Mouse (Mus musculus) lung, postnatal 0 days (tissue): ENCODE measurements around the gene Mgat4e. TPM values are rescaled to one million over a fixed set of nuclear protein-coding genes. Genes with fewer than 3 reads are reported as not detected.
"Not testable (repeated sequence)": the region's sequence is repeated elsewhere in the genome, so short reads cannot be mapped to it uniquely, and the experiment has no call there.

Experiments
- ATAC-seq: fragments of 200-750 bp; cut with Nextera tagmentation; 2 replicates; pipeline ENCODE4 v1.8.0; 2017; ENCODE audit warnings: moderate library complexity
- DNase-seq: peaks from one replicate; pipeline ENCODE4 v3.0.0-alpha.2; 2016; ENCODE audit warnings: low spot score
- H3K27ac ChIP-seq: fragments of 300-500 bp; sonication (generic); 2 replicates; pipeline ENCODE4 v1.5.1; 2014; ENCODE audit warnings: antibody characterized with exemption, mild to moderate bottlenecking, low read length, mixed read lengths
- H3K27me3 ChIP-seq: fragments of 300-500 bp; sonication (generic); replicated peaks from 2 replicates; pipeline ENCODE4 v1.6.1; 2014; ENCODE audit warnings: low read length, mixed read lengths; ENCODE audit not compliant: insufficient read depth
- H3K36me3 ChIP-seq: fragments of 300-500 bp; sonication (generic); 2 replicates; pipeline ENCODE4 v1.6.1; 2014; ENCODE audit warnings: low read length, mixed read lengths; ENCODE audit not compliant: insufficient read depth
- H3K4me1 ChIP-seq: fragments of 300-500 bp; sonication (generic); 2 replicates; pipeline ENCODE4 v1.6.1; 2014; ENCODE audit warnings: antibody characterized with exemption, low read depth, low read length, mixed read lengths; ENCODE audit not compliant: insufficient read depth
- H3K4me2 ChIP-seq: fragments of 300-500 bp; sonication (generic); replicated peaks from 2 replicates; pipeline ENCODE4 v1.6.1; 2014; ENCODE audit warnings: low read depth, mild to moderate bottlenecking, low read length, moderate library complexity, mixed read lengths
- H3K4me3 ChIP-seq: fragments of 300-500 bp; sonication (generic); 2 replicates; pipeline ENCODE4 v1.5.1; 2014; ENCODE audit warnings: low read depth, low read length
- H3K9ac ChIP-seq: fragments of 300-500 bp; sonication (generic); replicated peaks from 2 replicates; pipeline ENCODE4 v1.6.1; 2014; ENCODE audit warnings: low read depth, mild to moderate bottlenecking
- H3K9me3 ChIP-seq: fragments of 300-500 bp; sonication (generic); 2 replicates; pipeline ENCODE4 v1.6.1; 2016; ENCODE audit warnings: low read length, mixed read lengths
- CTCF ChIP-seq: IDR thresholded peaks from 2 replicates; pipeline ENCODE4 v1.5.1; 2016; ENCODE audit warnings: antibody characterized with exemption, mild to moderate bottlenecking
- EP300 ChIP-seq: IDR thresholded peaks from 2 replicates; pipeline ENCODE4 v1.6.1; 2016; ENCODE audit warnings: antibody characterized with exemption, mild to moderate bottlenecking, control low read depth
- WGBS: fragments of 180-500 bp; shearing (Covaris S2); extraction: QIAGEN DNeasy Blood & Tissue Kit; methylation state at CpG from one replicate; pipeline ENCODE4 v1.1.7; 2014; 5-methylcytosine and 5-hydroxymethylcytosine counted together
- polyA plus RNA-seq: library from polyadenylated mRNA; unstranded; fragments of >200 nt; fragmentation: Nextera tagmentation; extraction: Ambion mirVana; gene quantifications from 2 replicates; pipeline ENCODE4 v1.2.1, GENCODE M21; 2015

Gene Mgat4e
- polyA plus RNA-seq, 1 experiment from 2014 or later: not detected

DNA sequence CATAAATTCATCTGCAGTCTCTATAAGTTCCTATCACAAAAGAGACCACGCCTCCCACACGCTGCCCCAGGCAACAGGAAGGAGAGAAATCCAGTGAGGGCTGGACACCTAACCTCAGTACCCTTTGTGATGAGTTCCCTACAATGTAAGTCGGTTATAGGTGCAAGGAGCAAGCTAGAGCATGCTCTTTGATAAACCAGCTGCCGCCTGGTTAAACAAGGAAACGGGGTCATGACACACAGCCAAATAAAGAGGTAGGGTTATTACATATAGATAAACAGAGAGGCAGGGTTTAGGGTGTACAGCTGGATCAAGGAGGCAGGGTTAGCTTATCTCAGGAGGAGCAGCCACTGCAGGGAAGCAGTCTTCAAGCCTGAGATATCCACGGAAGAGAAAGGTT, 22.7 kb downstream of the Mgat4e start:
- TF ChIP-seq EP300 (no peak), CTCF (no peak)
- H3K4me3 ChIP-seq: no peak overlapping the region
- 50% methylated on average over 6 of the region's 6 CpGs for WGBS
- no peaks in the 10 kb centered on the region for H3K4me1 ChIP-seq
- ATAC-seq (no peak), DNase-seq (no peak)
- no peak overlapping the region for H3K9ac ChIP-seq
- no peaks in the 10 kb centered on the region for H3K27me3 ChIP-seq
- no peak overlapping the region for H3K27ac ChIP-seq
- H3K4me2 ChIP-seq: no peak overlapping the region
- H3K36me3 ChIP-seq: no peaks in the 10 kb centered on the region
- no peaks in the 10 kb centered on the region for H3K9me3 ChIP-seq

- H3K4me2 ChIP-seq: no peak overlapping the region
These were observed 24.5 kb downstream of the Mgat4e start for GRCm38 (mm10) chr1:134525015-134525414.

GRCm38 (mm10) chr1:134524424-134524823, 25.1 kb downstream of the Mgat4e start:
- DNase-seq: peak; percentile 53
- peak; percentile 66 for TF ChIP-seq CTCF
- no peak for TF ChIP-seq EP300
- H3K4me3 ChIP-seq: no peak overlapping the region

More at GRCm38 (mm10) chr1:134525015-134525414, 24.5 kb downstream of the Mgat4e start:
- WGBS: 64% methylated on average over 1 of the region's 1 CpGs
- H3K4me1 ChIP-seq: no peaks in the 10 kb centered on the region
- H3K4me3 ChIP-seq: no peak overlapping the region
- DNase-seq (no peak), ATAC-seq (no peak)
- no peak overlapping the region for H3K27ac ChIP-seq
- TF ChIP-seq CTCF (no peak), EP300 (no peak)
- H3K27me3 ChIP-seq: no peaks in the 10 kb centered on the region
- no peaks in the 10 kb centered on the region for H3K36me3 ChIP-seq
- no peak overlapping the region for H3K9ac ChIP-seq
- no peaks in the 10 kb centered on the region for H3K9me3 ChIP-seq

GRCm38 (mm10) chr1:134522325-134522724, 27.2 kb downstream of the Mgat4e start:
- H3K4me3 ChIP-seq: no peak overlapping the region
- 40% methylated on average over 2 of the region's 2 CpGs for WGBS
- no peak overlapping the region for H3K9ac ChIP-seq
- ATAC-seq (no peak), DNase-seq (peak; percentile 50)
- H3K9me3 ChIP-seq: no peaks in the 10 kb centered on the region
- H3K27ac ChIP-seq: no peak overlapping the region
- H3K27me3 ChIP-seq: no peaks in the 10 kb centered on the region
- H3K4me2 ChIP-seq: no peak overlapping the region
- no peaks in the 10 kb centered on the region for H3K36me3 ChIP-seq
- no peaks in the 10 kb centered on the region for H3K4me1 ChIP-seq
- TF ChIP-seq EP300 (no peak), CTCF (no peak)

More at GRCm38 (mm10) chr1:134524424-134524823, 25.1 kb downstream of the Mgat4e start:
- Histone ChIP-seq H3K27ac (no peak overlapping the region), H3K4me2 (no peak overlapping the region), H3K36me3 (no peaks in the 10 kb centered on the region), H3K9ac (no peak overlapping the region), H3K27me3 (no peaks in the 10 kb centered on the region), H3K4me1 (no peaks in the 10 kb centered on the region), H3K9me3 (no peaks in the 10 kb centered on the region)
- WGBS: 69% methylated on average over 5 of the region's 5 CpGs
- no peak for ATAC-seq

DNA sequence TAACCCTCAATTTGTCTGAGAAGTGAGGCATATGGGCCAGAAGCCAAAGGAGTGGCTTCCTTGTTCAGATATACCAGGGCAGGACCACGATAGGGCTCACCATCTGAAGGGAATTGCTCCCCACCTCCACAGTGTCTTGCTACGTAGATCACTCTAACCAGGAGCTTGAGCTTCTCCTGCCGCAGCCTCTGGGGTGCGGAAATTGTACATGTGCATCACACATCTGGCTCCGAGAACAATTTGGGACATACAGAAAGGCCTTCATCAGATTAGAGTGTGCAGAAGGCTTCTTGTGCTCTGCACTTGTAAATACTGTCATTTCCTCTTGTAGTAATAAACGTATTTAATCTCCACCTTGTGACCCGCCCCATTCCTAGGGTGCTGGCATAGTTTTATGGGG, 28.3 kb downstream of the Mgat4e start:
- Histone ChIP-seq H3K36me3 (no peaks in the 10 kb centered on the region), H3K9me3 (no peaks in the 10 kb centered on the region), H3K27me3 (no peaks in the 10 kb centered on the region), H3K27ac (no peak overlapping the region), H3K4me2 (no peak overlapping the region), H3K4me1 (peaks cover 4% of the 10 kb centered on the region; the same call in 1 of the 2 replicates), H3K4me3 (no peak overlapping the region), H3K9ac (no peak overlapping the region)
- DNase-seq (no peak), ATAC-seq (no peak)
- 68% methylated on average over 7 of the region's 7 CpGs for WGBS
- TF ChIP-seq CTCF (no peak), EP300 (no peak)

DNA sequence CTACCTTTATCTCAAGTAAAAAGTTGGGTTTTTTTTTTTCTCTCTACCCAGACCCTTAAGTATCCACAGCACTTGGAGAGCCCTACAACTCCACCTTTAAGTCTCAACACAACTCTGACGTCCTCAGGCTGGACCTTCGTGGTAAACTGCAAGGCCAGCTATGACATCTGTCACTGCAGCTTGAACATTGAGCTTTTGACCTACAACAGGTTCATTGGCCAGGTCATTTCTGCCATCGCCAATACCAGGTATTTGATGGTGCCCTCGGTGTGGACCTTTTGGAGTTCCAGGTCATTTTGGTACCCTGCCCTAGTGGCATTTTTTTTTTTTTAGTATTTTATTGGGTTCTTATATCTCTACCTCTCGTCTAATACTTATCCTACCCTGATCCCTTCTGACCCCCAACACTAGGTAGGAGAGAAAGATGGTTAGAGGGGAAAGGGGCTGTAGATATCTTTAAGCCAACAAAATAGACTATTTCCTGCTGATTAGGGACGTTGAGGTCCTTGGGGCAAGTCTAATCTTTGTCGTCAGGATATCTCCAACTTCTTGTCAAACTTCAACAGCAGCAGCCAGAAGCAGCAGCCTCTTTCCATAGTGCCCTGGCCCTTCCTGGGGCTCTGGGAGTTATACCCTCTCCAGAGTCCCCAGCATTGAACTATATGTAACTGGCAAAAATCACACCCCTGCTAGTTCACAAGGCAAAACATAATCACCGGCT, 29.3 kb downstream of the Mgat4e start:
- DNase-seq (no peak), ATAC-seq (no peak)
- H3K9ac ChIP-seq: no peak overlapping the region
- H3K4me1 ChIP-seq: peaks cover 8% of the 10 kb centered on the region; the same call in 1 of the 2 replicates
- WGBS: 65% methylated on average over 8 of the region's 8 CpGs
- H3K36me3 ChIP-seq: no peaks in the 10 kb centered on the region
- no peak overlapping the region for H3K4me2 ChIP-seq
- H3K9me3 ChIP-seq: no peaks in the 10 kb centered on the region
- H3K27me3 ChIP-seq: no peaks in the 10 kb centered on the region
- no peak overlapping the region for H3K4me3 ChIP-seq
- H3K27ac ChIP-seq: no peak overlapping the region
- no peak for TF ChIP-seq EP300
- no peak for TF ChIP-seq CTCF

DNA sequence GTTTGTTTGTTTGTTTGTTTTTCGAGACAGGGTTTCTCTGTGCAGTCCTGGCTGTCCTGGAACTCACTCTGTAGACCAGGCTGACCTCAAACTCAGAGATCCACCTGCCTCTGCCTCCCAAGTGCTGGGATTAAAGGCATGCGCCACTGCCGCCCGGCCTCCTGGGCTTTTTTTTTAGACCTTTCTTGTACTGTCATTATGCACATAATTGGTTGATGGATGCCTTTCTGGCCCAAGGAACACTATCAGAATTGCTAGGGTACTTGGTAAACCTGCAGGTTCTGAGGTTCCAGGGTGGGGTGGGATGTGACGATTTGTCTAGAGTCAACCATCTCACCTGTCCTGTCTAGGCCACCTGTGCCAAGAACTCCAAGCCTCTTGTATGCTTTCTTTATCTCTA, 30.3 kb downstream of the Mgat4e start:
- H3K36me3 ChIP-seq: not testable (repeated sequence)

More for the DNA sequence above, 30.3 kb downstream of the Mgat4e start:
- not testable (repeated sequence) for H3K4me3 ChIP-seq, H3K4me2 ChIP-seq, H3K27ac ChIP-seq, H3K9ac ChIP-seq, DNase-seq, H3K9me3 ChIP-seq, ATAC-seq, H3K27me3 ChIP-seq, H3K4me1 ChIP-seq
- 94% methylated on average over 5 of the region's 5 CpGs for WGBS
